Mouse (Mus musculus): ENCODE results near the gene Zfp648. TPM values are rescaled to one million over a fixed set of nuclear protein-coding genes. Genes with fewer than 3 reads are reported as not detected.

The Zfp648 gene
- polyA plus RNA-seq, 1 experiment from 2014 or later, result 0.68 TPM

DNA sequence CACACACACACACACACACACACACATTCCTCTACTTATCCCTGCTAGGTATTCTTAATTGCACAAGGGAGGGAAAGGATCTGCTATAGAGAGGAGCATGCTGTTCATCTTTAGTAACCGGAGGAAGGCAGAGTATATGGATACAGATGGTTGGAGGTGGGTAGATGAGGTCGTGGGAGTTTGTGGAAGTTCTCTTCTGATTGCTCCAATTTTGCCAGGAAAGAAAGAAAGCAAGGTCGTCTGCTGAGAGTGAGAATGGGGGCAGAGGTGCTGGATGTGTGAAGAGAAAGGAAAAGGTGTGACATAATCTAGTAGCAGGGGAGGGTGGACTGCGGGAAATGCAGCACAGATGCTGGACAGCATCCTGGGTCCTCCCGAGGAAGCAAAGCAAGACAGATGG, 51.8 kb downstream of the Zfp648 start:
- H3K27me3 ChIP-seq (replicated peaks; ENCODE audit: control insufficient read depth, insufficient read depth, low read length), result no peaks in the 10 kb centered on the region
- no peaks in the 10 kb centered on the region for H3K36me3 ChIP-seq (ENCODE audit: control insufficient read depth, insufficient read depth)
- H3K27ac ChIP-seq (ENCODE audit: low read length), result no peak overlapping the region
- H3K4me3 ChIP-seq (replicated peaks; ENCODE audit: low read length), result no peak overlapping the region
- ATAC-seq, result no peak
- H3K4me2 ChIP-seq (ENCODE audit: low read length), result no peak overlapping the region
- no peaks in the 10 kb centered on the region for H3K9me3 ChIP-seq (ENCODE audit: control insufficient read depth, low read length)
- WGBS, result 64% methylated on average over 5 of the region's 5 CpGs
- no peaks in the 10 kb centered on the region for H3K4me1 ChIP-seq (replicated peaks; ENCODE audit: control insufficient read depth, insufficient read depth, low read length)
- no peak overlapping the region for H3K9ac ChIP-seq (replicated peaks; ENCODE audit: low read depth, low read length)

Measured in forebrain, embryonic 16.5 days (tissue).